Comparison of ENCODE assay signal across 8 mouse cellular contexts in the genomic region with DNA sequence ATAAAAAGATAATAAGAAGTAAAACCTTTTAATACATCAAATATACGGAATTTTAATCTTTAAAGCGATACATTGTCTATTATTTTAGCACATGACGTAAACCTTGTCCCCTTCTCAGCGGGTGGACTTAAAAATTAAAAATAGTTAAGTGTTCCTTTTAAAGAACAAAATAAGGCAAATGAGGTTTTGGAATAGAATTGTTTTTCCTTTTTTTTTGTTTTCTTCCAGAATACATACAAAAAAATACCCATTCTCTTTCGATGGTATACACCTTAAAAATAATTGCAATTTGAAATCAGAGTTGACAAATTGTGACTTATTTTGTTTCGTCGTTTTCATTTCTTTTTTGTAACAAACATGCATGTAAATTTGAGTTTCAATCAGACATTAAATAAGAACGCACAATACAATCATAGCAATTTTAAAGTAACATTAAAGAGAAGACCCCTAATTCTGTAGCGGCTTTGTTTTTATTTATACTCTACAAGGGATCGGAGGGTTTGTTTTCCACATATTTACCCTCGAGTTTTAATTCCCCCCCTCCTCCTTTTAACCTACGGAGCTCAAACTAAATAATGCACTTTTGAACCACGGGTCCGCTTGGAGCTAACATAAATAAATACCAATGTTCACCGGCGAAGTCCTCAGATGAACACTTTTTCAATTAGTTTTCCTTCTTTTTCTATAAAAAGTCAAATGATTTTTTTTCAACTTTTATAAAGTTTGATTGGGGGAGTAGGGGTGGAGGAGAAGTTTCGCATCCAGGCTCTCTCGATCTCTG. TPM values are rescaled to one million over a fixed set of nuclear protein-coding genes. Genes with fewer than 3 reads are reported as not detected.
DNase-seq lines count a peak whose midpoint lies in the region; ATAC-seq lines count a peak whose summit lies in the region.

No protein-coding gene starts in this region.

- ATAC-seq in heart, embryonic 15.5 days (replicated peaks; ENCODE audit: insufficient number of reproducible peaks, insufficient read depth, low FRiP score, low read depth) = no peak
- ATAC-seq in embryonic facial prominence, embryonic 11.5 days (replicated peaks; ENCODE audit: insufficient number of reproducible peaks, low FRiP score, low TSS enrichment, low read depth) = no peak
- no peak for ATAC-seq in hindbrain, embryonic 16.5 days
- no peak for ATAC-seq in midbrain, embryonic 15.5 days (replicated peaks)
- no peak for ATAC-seq in megakaryocyte progenitor cell, adult 5-6 weeks (replicated peaks; ENCODE audit: poor library complexity)

- H3K27me3 ChIP-seq in heart, embryonic 15.5 days = peaks cover 36% of the 10 kb centered on the region
- H3K27me3 ChIP-seq in embryonic facial prominence, embryonic 11.5 days (ENCODE audit: control insufficient read depth, insufficient read depth, low read length) = peaks cover 6% of the 10 kb centered on the region; the same call in 1 of the 2 replicates
- no peaks in the 10 kb centered on the region for H3K27me3 ChIP-seq in hindbrain, embryonic 16.5 days (replicated peaks; ENCODE audit: control insufficient read depth, insufficient read depth, low read length)
- peaks cover 16% of the 10 kb centered on the region for H3K27me3 ChIP-seq in midbrain, embryonic 15.5 days (replicated peaks)

- WGBS in heart, embryonic 15.5 days = 22% methylated on average over 18 of the region's 18 CpGs
- 3% methylated on average over 18 of the region's 18 CpGs for WGBS in embryonic facial prominence, embryonic 11.5 days
- WGBS in hindbrain, embryonic 16.5 days = 11% methylated on average over 18 of the region's 18 CpGs
- 9% methylated on average over 18 of the region's 18 CpGs for WGBS in midbrain, embryonic 15.5 days

- no peaks in the 10 kb centered on the region for H3K36me3 ChIP-seq in heart, embryonic 15.5 days
- peaks cover 3% of the 10 kb centered on the region for H3K36me3 ChIP-seq in embryonic facial prominence, embryonic 11.5 days (replicated peaks; ENCODE audit: control insufficient read depth, insufficient read depth, low read depth, low read length)
- no peaks in the 10 kb centered on the region for H3K36me3 ChIP-seq in hindbrain, embryonic 16.5 days (ENCODE audit: control insufficient read depth, insufficient read depth, low read length)
- no peaks in the 10 kb centered on the region for H3K36me3 ChIP-seq in midbrain, embryonic 15.5 days (replicated peaks)

- DNase-seq in heart, postnatal 4 days = no peak
- DNase-seq in embryonic facial prominence, embryonic 11.5 days (ENCODE audit: low spot score) = peak; percentile 22
- no peak for DNase-seq in right cerebral cortex, postnatal 4 days
- DNase-seq in gastrocnemius, postnatal 10 days = no peak

- H3K4me1 ChIP-seq in heart, embryonic 15.5 days (replicated peaks) = peaks cover 51% of the 10 kb centered on the region
- peaks cover 9% of the 10 kb centered on the region for H3K4me1 ChIP-seq in embryonic facial prominence, embryonic 11.5 days (ENCODE audit: control insufficient read depth, insufficient read depth, low read length)
- peaks cover 33% of the 10 kb centered on the region for H3K4me1 ChIP-seq in hindbrain, embryonic 16.5 days (ENCODE audit: control insufficient read depth, insufficient read depth, low read depth, low read length)
- H3K4me1 ChIP-seq in midbrain, embryonic 15.5 days = peaks cover 56% of the 10 kb centered on the region

- peak overlapping the region; percentile 75; the same call in 1 of the 2 replicates for H3K9ac ChIP-seq in heart, embryonic 15.5 days
- peak overlapping the region; percentile 92 for H3K9ac ChIP-seq in embryonic facial prominence, embryonic 11.5 days (replicated peaks; ENCODE audit: low read length)
- peak overlapping the region; percentile 83 for H3K9ac ChIP-seq in hindbrain, embryonic 16.5 days (ENCODE audit: low read depth, low read length)
- no peak overlapping the region; the same call in 1 of the 2 replicates for H3K9ac ChIP-seq in midbrain, embryonic 15.5 days

- H3K4me2 ChIP-seq in heart, embryonic 15.5 days = peak overlapping the region; percentile 98
- H3K4me2 ChIP-seq in embryonic facial prominence, embryonic 11.5 days (ENCODE audit: low read depth, low read length) = peak overlapping the region; percentile 82
- H3K4me2 ChIP-seq in hindbrain, embryonic 16.5 days (ENCODE audit: low read length) = peak overlapping the region; percentile 84
- H3K4me2 ChIP-seq in midbrain, embryonic 15.5 days = peak overlapping the region; percentile 88

- H3K27ac ChIP-seq in heart, embryonic 15.5 days = no peak overlapping the region
- no peak overlapping the region for H3K27ac ChIP-seq in embryonic facial prominence, embryonic 11.5 days (replicated peaks; ENCODE audit: low read depth, low read length)
- peak overlapping the region; percentile 92 for H3K27ac ChIP-seq in hindbrain, embryonic 16.5 days (ENCODE audit: low read depth, low read length)
- no peak overlapping the region for H3K27ac ChIP-seq in midbrain, embryonic 15.5 days

- H3K4me3 ChIP-seq in heart, embryonic 15.5 days = peak overlapping the region; percentile 83
- peak overlapping the region; percentile 81 for H3K4me3 ChIP-seq in embryonic facial prominence, embryonic 11.5 days (ENCODE audit: low read depth, low read length)
- peak overlapping the region; percentile 75 for H3K4me3 ChIP-seq in hindbrain, embryonic 16.5 days (ENCODE audit: low read length)
- peak overlapping the region; percentile 86 for H3K4me3 ChIP-seq in midbrain, embryonic 15.5 days

- no peaks in the 10 kb centered on the region for H3K9me3 ChIP-seq in heart, embryonic 15.5 days (replicated peaks)
- no peaks in the 10 kb centered on the region for H3K9me3 ChIP-seq in embryonic facial prominence, embryonic 11.5 days (replicated peaks; ENCODE audit: control insufficient read depth, low read length)
- no peaks in the 10 kb centered on the region for H3K9me3 ChIP-seq in hindbrain, embryonic 16.5 days (ENCODE audit: control insufficient read depth, low read length)
- H3K9me3 ChIP-seq in midbrain, embryonic 15.5 days = no peaks in the 10 kb centered on the region

RNA-seq across cellular contexts. Expression of a gene that starts 5.3 kb away (rescaled TPM):
- 3.0 and 5.4 TPM in 2 replicates for polyA plus RNA-seq in heart, embryonic 15.5 days (2015; fragmentation: Nextera tagmentation; extraction: Ambion mirVana)
- 1 to 10 TPM; 2.5 to 3.3 TPM for total RNA-seq in heart, postnatal 4 days (2021)
- polyA plus RNA-seq in embryonic facial prominence, embryonic 11.5 days (2014; fragmentation: Nextera tagmentation; extraction: Ambion mirVana) = 9.5 and 10.2 TPM in 2 replicates
- polyA plus RNA-seq in hindbrain, embryonic 16.5 days (2015; fragmentation: Nextera tagmentation; extraction: Ambion mirVana) = 8.0 and 9.9 TPM in 2 replicates
- polyA plus RNA-seq in midbrain, embryonic 15.5 days (2015; fragmentation: Nextera tagmentation; extraction: Ambion mirVana) = 5.8 and 5.9 TPM in 2 replicates
- total RNA-seq in megakaryocyte progenitor cell, adult 5-6 weeks (2015) = 0.30 and 0.44 TPM in 2 replicates
- total RNA-seq in megakaryocyte progenitor cell, adult 5-6 weeks (2017) = 0.03 and 0.12 TPM in 2 replicates
- total RNA-seq in gastrocnemius, postnatal 10 days (2021) = 1 to 10 TPM; 7.3 to 8.0 TPM

RNA-seq across cellular contexts. Expression of a gene that starts 35.4 kb away (rescaled TPM):
- 0.70 and 0.83 TPM in 2 replicates for polyA plus RNA-seq in heart, embryonic 15.5 days (2015; fragmentation: Nextera tagmentation; extraction: Ambion mirVana)
- total RNA-seq in heart, postnatal 4 days (2021) = 1 to 10 TPM in 1 of 2 experiments, under 1 TPM in 1; 0.68 to 1.5 TPM
- polyA plus RNA-seq in embryonic facial prominence, embryonic 11.5 days (2014; fragmentation: Nextera tagmentation; extraction: Ambion mirVana) = 0.22 TPM in 1 of 2 replicates, not detected in the other
- polyA plus RNA-seq in hindbrain, embryonic 16.5 days (2015; fragmentation: Nextera tagmentation; extraction: Ambion mirVana) = 0.30 and 0.80 TPM in 2 replicates
- polyA plus RNA-seq in midbrain, embryonic 15.5 days (2015; fragmentation: Nextera tagmentation; extraction: Ambion mirVana) = 0.31 and 0.32 TPM in 2 replicates
- 25.9 and 27.0 TPM in 2 replicates for total RNA-seq in megakaryocyte progenitor cell, adult 5-6 weeks (2015)
- total RNA-seq in megakaryocyte progenitor cell, adult 5-6 weeks (2017) = 14.6 and 20.9 TPM in 2 replicates
- total RNA-seq in gastrocnemius, postnatal 10 days (2021) = 1 to 10 TPM; 1.2 to 1.9 TPM
